Mouse (Mus musculus) heart, postnatal 0 days (tissue): ENCODE results near the gene Astn2.

Experiments used
- CTCF ChIP-seq: IDR thresholded peaks from 2 replicates; pipeline ENCODE4 v1.5.1; 2016; ENCODE audit warnings: antibody characterized with exemption, control low read depth, low read depth
- EP300 ChIP-seq: IDR thresholded peaks from 2 replicates; pipeline ENCODE4 v1.6.1; 2016; ENCODE audit warnings: antibody characterized with exemption, low read depth

GRCm38 (mm10) chr4:65604504-65605150 is 799.8 kb downstream of the Astn2 start, which contains the start of gene Trim32:
- no peak for TF ChIP-seq EP300
- no peak for TF ChIP-seq CTCF
